Comparison of ENCODE assay signal across 13 mouse cellular contexts in the genomic region with DNA sequence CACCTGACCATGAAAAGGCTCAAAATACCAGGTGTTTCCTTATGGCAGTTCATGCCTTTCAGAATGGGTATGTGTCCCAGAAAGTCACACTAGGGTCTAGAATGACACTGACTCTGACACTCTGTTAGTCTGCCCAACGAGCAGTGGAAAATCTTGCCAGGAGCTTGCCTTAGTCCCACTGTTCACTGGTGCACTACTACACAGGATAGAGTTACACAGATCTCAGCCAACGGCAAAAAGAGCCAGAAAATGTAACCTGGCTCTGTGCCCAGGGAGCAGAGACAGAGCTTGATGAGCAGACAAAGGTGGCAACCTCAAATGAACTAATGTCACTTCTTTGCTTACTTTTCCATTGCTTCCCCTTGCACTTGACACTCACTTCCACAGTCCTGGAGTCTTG.
DNase-seq lines count a peak whose midpoint lies in the region; ATAC-seq lines count a peak whose summit lies in the region.
"Had no signal": no experiment of that assay in that cellular context is flagged by ENCODE, and none has a peak within 500 bp of the region (broad histone marks: within the 10 kb centered on the region; RNA-seq: fewer than 3 reads in every experiment).

No protein-coding gene starts in this region.

- DNase-seq in cerebellum, adult 11-12 months = peak; percentile 4
- DNase-seq in cerebellum, adult 11 months = no peak
- DNase-seq in heart, adult 8-10 months (ENCODE audit: low spot score) = peak; percentile 6
- peak; percentile 23 for DNase-seq in midbrain, embryonic 14.5 days
- peak; percentile 22 to 55 for DNase-seq in heart, postnatal 10 days
- DNase-seq in urinary bladder, adult 2 months (ENCODE audit: low spot score) = no peak

- H3K9me3 ChIP-seq in heart, embryonic 11.5 days (replicated peaks; ENCODE audit: control insufficient read depth, low read length) = no peaks in the 10 kb centered on the region
- H3K9me3 ChIP-seq in midbrain, embryonic 14.5 days (ENCODE audit: control insufficient read depth, low read length) = no peaks in the 10 kb centered on the region
- no peaks in the 10 kb centered on the region for H3K9me3 ChIP-seq in midbrain, embryonic 16.5 days (replicated peaks; ENCODE audit: control insufficient read depth, low read length, poor library complexity, severe bottlenecking)
- H3K9me3 ChIP-seq: hindbrain, embryonic 15.5 days; limb, embryonic 13.5 days; midbrain, embryonic 15.5 days had no signal

- H3K27me3 ChIP-seq in heart, embryonic 11.5 days (ENCODE audit: control insufficient read depth, insufficient read depth, low read length) = no peaks in the 10 kb centered on the region
- H3K27me3 ChIP-seq in midbrain, embryonic 14.5 days (ENCODE audit: control insufficient read depth, insufficient read depth, low read length) = no peaks in the 10 kb centered on the region
- no peaks in the 10 kb centered on the region for H3K27me3 ChIP-seq in midbrain, embryonic 16.5 days (ENCODE audit: control insufficient read depth, insufficient read depth, low read depth, low read length)
- H3K27me3 ChIP-seq: hindbrain, embryonic 15.5 days; limb, embryonic 13.5 days; midbrain, embryonic 15.5 days had no signal

- no peaks in the 10 kb centered on the region for H3K4me1 ChIP-seq in heart, embryonic 11.5 days (ENCODE audit: control insufficient read depth, insufficient read depth, low read length)
- H3K4me1 ChIP-seq in midbrain, embryonic 14.5 days (ENCODE audit: control insufficient read depth, insufficient read depth, low read length) = no peaks in the 10 kb centered on the region
- H3K4me1 ChIP-seq in midbrain, embryonic 16.5 days (ENCODE audit: control insufficient read depth, insufficient read depth, low read length) = no peaks in the 10 kb centered on the region
- H3K4me1 ChIP-seq: hindbrain, embryonic 15.5 days; midbrain, embryonic 15.5 days had no signal

- H3K4me2 ChIP-seq in heart, embryonic 11.5 days = no peak overlapping the region
- no peak overlapping the region for H3K4me2 ChIP-seq in midbrain, embryonic 14.5 days (ENCODE audit: low read length)
- H3K4me2 ChIP-seq in midbrain, embryonic 16.5 days (ENCODE audit: low read length) = no peak overlapping the region
- H3K4me2 ChIP-seq: hindbrain, embryonic 15.5 days; limb, embryonic 13.5 days; midbrain, embryonic 15.5 days had no signal

- H3K27ac ChIP-seq in heart, embryonic 11.5 days (ENCODE audit: low read depth, low read length) = no peak overlapping the region
- no peak overlapping the region for H3K27ac ChIP-seq in midbrain, embryonic 14.5 days (replicated peaks; ENCODE audit: low read depth, low read length)
- no peak overlapping the region for H3K27ac ChIP-seq in midbrain, embryonic 16.5 days (ENCODE audit: low read length)
- H3K27ac ChIP-seq: hindbrain, embryonic 15.5 days; limb, embryonic 13.5 days; midbrain, embryonic 15.5 days had no signal

- H3K36me3 ChIP-seq in heart, embryonic 11.5 days (ENCODE audit: control insufficient read depth, insufficient read depth, low read length) = no peaks in the 10 kb centered on the region
- no peaks in the 10 kb centered on the region for H3K36me3 ChIP-seq in midbrain, embryonic 14.5 days (ENCODE audit: control insufficient read depth, insufficient read depth, low read length)
- no peaks in the 10 kb centered on the region for H3K36me3 ChIP-seq in midbrain, embryonic 16.5 days (ENCODE audit: control insufficient read depth, insufficient read depth, low read length)
- H3K36me3 ChIP-seq: hindbrain, embryonic 15.5 days; limb, embryonic 13.5 days; midbrain, embryonic 15.5 days had no signal

- ATAC-seq in heart, embryonic 11.5 days (replicated peaks; ENCODE audit: insufficient number of reproducible peaks, low FRiP score, low TSS enrichment) = no peak
- no peak for ATAC-seq in midbrain, embryonic 14.5 days (ENCODE audit: low FRiP score, low TSS enrichment)
- ATAC-seq in midbrain, embryonic 16.5 days = no peak
- ATAC-seq: activated CD4-positive, CD25-positive, alpha-beta regulatory T cell, adult 4 months; lung, postnatal 0 days; midbrain, embryonic 15.5 days had no signal

- intact Hi-C loops in heart, postnatal 10 days (cut with DNase I) = no loop called here

- no peak overlapping the region for H3K9ac ChIP-seq in heart, embryonic 11.5 days (ENCODE audit: low read depth, low read length)
- H3K9ac ChIP-seq in midbrain, embryonic 14.5 days (replicated peaks; ENCODE audit: low read length) = no peak overlapping the region
- H3K9ac ChIP-seq in midbrain, embryonic 16.5 days (ENCODE audit: low read depth, low read length) = no peak overlapping the region
- H3K9ac ChIP-seq: hindbrain, embryonic 15.5 days; limb, embryonic 13.5 days; midbrain, embryonic 15.5 days had no signal

- WGBS in heart, embryonic 11.5 days (ENCODE audit: insufficient replicate concordance) = 54% methylated on average over 2 of the region's 2 CpGs
- 59% methylated on average over 2 of the region's 2 CpGs for WGBS in midbrain, embryonic 14.5 days
- 59% methylated on average over 2 of the region's 2 CpGs for WGBS in midbrain, embryonic 16.5 days

- H3K4me3 ChIP-seq in heart, embryonic 11.5 days (ENCODE audit: low read depth, low read length) = no peak overlapping the region
- no peak overlapping the region for H3K4me3 ChIP-seq in midbrain, embryonic 14.5 days (replicated peaks; ENCODE audit: low read depth, low read length)
- no peak overlapping the region for H3K4me3 ChIP-seq in midbrain, embryonic 16.5 days (ENCODE audit: low read depth, low read length)
- H3K4me3 ChIP-seq: hindbrain, embryonic 15.5 days; limb, embryonic 13.5 days; midbrain, embryonic 15.5 days had no signal

Comparison
In these comparisons a context has a peak if more than half of its experiments do, and no peak if none do; other contexts are left out.
1. DNase-seq: peak in cerebellum, adult 11-12 months (single experiment), heart, adult 8-10 months (single experiment), midbrain, embryonic 14.5 days (single experiment) and heart, postnatal 10 days (2 of 2); none in cerebellum, adult 11 months (single experiment) and urinary bladder, adult 2 months (single experiment).